Mouse (Mus musculus) layer of hippocampus, postnatal 10 days (tissue): Measurements from ENCODE around the gene Cfap157. TPM values are rescaled to one million over a fixed set of nuclear protein-coding genes. Genes with fewer than 3 reads are reported as not detected.
A peak's percentile ranks its signal among the peaks of the same experiment; 100 is the strongest.

Experiments used
- DNase-seq, 2 experiments: peaks; one replicate each; pipeline ENCODE4 v3.0.0; 2021; ENCODE audit warnings: low spot score in 2 of 2
- total RNA-seq, 2 experiments: library from RNA; stranded (reverse); gene quantifications; 2 replicates each; pipeline ENCODE4 v1.2.3; 2021

The Cfap157 gene
- total RNA-seq, 2 experiments from 2014 or later: 0.75 to 0.76 TPM

DNA sequence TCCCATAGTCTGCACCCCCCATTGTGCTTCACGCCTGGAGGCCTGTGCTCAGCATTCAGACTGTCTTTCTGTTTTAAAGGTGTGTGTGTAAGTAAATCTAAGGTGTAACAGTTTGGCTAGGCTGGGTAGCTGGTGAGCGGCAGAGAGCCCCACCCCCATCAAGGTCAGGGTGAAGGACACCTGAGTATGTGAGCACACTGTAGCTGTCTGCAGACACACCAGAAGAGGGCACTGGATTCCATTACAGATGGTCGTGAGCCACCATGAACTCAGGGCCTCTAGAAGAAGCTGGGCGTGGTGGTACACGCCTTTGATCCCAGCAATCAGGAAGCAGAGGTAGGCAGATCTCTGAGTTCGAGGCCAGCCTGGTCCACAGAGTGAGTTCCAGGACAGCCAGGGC lies 2.5 kb downstream of the Cfap157 start:
- no peak for DNase-seq

DNA sequence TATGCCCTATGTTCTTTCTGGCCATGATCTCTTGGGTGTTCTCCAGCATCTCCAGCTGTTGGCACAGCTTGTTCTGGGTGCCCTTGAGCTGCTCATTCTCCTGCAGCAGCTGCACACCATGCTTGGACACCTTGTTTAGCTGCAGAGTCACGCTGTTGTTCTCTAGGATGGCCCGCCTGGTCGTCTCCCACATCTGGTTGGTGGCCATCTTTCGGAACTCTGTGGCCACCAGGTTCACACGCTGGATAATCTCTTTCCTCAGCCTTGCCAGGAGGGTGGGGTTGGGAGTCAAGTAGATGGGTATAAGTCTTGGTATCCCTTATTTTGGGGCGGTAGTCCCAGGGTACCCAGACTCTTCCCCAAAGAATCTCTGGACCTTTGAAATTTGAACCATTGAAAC lies 4.5 kb downstream of the Cfap157 start:
- DNase-seq: no peak

DNA sequence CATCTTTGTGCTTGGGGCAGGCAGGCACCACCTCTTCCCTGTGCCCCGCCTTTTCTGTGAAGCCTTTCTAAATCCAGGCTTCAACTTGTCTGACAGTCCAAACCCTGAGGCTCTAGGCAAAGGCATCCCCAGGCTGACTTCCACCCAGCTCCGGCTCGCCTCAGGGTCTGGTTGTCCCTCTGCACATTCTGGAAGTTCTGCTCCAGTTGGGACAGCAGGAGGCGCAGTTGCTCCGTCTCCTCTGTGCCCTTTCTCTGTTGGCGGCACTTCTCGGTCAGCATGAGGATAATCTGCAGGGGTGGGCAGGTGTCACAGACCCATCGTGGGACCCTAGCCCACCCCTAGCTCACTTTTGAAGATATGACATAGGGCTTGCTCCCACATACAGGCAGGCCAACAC lies 5.1 kb downstream of the Cfap157 start:
- DNase-seq: peak; percentile 71 to 74

DNA sequence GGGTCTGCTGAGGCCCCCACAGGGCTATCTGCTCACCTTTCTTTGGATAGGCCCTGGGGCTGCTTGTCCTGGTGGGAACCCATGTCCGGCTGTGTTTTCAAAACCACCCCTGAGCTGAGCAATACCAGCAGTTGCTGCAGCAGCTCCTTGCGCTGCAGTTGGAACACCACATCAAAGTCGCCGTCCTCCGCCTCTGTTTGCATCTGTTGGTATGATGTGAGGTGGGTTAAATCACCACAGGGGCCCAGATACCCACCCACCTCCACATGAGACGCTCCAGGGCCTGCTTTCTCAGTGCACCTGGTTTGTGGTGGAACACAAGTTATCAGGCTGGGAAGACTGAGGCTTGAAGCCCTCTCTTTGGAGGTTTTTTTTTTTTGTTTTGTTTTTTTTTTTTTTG lies 6.1 kb downstream of the Cfap157 start:
- DNase-seq: no peak

DNA sequence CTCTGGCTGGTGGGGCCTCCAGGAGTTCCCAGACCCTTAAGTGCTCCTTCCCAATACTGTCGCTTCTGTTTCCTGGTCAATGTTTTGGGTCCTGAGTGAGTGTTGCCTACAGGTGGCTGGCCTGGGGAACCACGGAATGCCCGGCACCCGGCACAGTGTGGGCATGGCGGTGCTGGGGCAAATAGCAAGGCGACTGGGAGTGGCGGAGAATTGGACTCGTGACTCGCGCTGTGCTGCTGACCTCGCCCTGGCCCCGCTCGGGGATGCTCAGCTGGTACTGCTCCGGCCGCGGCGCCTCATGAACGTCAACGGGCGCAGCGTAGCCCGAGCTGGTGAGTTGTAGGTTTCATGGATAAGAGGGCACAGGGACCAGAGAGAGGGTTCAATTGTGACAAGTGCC lies 8.0 kb downstream of the Cfap157 start:
- DNase-seq: no peak

DNA sequence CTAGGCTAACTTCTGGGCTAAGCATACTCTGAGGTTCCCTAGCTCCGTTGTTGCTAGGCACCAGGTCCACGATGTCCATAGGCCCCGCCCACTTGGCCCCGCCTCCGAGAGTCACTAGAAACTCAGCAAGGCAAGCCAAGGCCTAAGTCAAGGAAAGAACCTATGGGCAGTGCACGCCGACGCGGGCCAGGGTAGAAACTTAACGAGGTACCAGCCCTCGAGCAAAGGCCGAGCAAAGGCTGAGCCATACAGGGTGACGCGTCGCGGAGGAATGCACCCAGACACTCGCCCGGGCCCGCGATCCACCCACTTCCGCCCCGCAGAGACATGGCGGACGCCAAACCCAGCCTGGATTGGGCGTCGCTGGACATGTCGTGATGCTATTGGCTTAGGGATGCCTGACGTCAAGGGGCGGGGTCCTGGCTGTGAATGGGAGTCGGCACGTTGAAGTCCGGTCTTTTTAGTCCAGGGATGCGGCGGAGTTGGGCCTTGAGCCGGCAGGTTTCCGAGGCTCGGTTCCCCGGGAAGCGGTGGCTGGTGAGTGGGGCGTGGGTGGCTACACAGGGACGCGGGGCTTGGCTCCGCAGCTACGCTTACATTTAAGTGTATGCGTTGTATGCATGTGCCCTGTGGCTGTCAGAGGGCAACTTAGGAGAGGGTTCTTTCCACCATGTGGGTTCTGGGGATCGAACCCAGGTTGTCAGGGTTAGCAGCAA lies 8.7 kb downstream of the Cfap157 start, which contains the start of the genes Ttc16 and Ptrh1:
TSS of gene Ttc16 (minus strand) at position 275 of the 716 bp plus-strand sequence.
TSS of gene Ptrh1 (plus strand) at position 428 of the 716 bp plus-strand sequence.
- peak; percentile 96 to 97 for DNase-seq

DNA sequence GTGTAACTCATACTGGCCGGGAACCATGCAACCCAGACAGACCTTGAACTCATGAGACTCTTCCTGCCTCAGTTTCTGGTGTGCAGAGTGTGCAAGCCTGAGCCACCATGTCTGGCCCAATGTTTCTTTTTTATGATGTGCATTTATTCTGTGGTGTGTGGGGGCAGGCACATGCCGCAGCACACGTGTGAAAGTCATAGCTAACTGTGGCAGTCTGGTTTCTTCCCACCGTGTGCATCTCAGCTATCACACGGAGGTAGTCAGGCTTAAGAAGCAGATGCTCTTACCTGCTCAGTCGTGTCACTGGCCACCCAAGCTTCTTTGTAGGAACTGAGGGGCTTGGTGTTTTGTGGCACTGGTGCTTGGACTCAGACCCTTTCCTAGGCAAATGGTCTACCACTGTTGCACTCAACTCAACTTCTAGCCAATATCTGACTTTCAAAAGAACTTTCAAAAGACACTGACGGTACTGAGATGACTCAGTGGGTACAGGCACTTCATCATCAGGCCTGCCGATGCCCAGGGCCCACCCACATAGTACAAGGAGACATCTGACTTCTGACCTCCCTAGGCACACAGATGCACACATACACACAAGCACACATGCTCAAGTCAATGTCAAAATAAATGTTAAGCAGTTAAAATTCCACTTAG lies 11.5 kb downstream of the Cfap157 start:
- DNase-seq: no peak

DNA sequence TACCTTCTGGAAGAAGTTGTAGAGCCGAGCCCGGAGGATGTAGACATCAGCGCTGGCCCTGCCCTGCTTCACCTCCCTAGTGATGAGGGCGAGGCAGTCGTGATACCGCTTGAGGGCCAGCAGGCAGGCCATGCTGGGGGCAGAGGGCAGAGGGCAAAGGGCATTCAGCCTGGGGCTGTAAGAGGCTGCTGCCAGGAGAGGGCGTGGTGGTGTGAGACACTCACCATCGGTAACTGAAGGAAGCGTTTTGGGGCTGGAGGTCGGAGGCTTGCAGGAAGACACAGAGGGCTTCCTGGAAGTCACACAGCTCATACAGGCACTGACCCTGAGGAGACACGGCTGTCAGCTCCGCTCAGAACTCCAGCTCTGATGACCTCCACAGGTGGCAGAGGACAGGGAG lies 12.3 kb downstream of the Cfap157 start:
- DNase-seq: no peak

DNA sequence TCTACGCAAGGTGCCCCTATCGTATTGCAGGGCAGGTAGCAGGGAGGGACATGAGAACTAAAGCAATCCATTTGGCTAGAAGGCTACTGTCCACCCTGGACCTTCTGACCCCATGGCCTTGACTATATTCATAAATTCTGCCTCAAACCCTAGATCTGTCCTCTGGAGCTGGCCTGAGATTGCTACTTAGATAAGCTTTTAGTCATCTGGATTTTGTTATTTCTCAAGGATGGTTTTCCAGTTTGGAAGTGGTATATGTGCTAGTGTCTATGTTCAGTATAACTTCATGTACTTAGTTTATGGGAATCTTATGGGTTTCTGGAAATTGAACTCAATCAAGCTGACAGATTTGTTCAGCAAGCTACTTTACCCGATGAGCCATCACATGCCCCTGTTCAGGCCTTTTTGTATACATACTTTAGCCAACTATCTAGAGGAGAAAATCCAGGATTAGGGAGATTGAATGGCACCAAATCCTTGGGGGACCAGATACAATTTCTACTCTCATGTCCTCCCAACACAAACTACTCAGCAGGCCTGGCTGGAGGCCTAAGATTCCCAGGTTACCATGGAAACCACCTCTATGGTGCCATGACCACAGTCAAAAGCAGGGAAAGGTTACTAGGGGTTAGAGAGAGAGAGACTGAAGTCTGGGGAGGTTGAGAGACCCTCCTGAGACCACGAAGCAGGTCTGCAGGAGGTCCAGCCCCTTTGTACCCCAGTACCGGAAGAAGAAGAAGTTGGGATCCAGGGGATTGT lies 14.7 kb downstream of the Cfap157 start:
- no peak for DNase-seq

DNA sequence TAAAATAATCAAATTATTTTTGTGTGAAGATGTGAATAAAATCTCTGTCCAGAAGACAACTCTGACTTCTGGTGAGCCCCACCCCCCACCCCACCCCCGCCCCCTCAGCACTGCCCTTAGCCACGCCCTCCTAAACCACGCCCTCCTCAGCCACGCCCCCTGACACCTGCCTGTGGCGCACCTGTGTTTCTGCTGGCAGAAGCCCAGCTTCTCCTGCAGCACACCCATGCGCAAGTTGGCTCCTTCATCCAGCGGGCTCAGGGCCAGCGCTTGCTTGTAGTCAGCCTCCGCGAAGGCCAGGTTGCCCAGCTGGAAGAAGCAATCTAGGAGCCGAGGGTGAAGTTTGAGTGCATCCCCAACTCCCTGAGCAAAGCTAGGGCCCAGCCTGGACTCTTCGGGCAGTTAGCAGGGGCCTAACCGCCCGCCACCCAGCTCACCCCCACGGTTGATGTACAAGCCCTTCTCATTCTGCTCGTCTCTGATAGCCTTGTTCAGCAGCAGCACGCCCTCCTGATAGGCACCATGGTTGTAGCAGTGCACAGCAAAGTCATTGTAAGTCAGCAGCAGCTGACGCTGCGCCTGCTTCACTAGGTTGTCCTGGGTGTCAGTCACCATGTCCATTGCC lies 15.5 kb downstream of the Cfap157 start:
- DNase-seq: no peak

DNA sequence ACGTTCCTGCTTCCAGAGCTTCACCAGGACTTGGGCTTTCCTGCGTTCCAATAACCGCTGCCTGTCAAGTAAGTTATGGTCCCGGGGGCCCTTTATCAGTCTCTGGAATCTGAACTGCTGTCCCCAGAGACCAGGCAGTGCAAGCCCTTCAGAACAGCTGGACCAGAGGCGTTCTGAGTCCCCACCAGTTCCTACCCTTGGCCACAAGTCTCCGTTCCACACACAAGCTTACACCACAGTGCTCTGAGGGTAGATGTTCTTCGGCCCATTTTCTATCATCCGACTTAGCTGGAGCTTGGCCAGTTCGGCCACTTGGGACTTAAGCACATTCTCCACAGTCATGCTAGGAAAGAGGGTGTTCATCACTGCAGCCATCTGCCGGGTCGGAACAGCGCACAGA lies 17.0 kb downstream of the Cfap157 start:
- no peak for DNase-seq

DNA sequence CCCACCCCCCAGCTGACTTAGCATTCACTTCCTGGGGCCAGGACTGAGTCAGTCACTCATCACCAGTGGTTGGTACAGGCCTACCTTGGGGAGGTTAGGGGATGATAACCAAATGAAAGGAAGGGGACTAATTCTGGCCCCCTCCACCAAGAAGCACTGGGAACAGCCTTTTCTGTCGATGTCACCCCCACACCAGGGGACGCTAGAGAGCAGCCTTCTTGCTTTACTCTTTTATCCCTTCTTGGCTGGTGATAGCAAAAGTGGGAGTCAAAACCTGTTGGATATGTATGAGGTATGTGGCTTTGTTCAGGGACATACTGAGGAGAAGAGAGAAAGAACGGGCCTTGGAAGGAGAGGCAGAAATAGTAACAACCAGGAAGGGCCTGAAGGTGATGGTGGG lies 20.9 kb downstream of the Cfap157 start:
- no peak for DNase-seq

DNA sequence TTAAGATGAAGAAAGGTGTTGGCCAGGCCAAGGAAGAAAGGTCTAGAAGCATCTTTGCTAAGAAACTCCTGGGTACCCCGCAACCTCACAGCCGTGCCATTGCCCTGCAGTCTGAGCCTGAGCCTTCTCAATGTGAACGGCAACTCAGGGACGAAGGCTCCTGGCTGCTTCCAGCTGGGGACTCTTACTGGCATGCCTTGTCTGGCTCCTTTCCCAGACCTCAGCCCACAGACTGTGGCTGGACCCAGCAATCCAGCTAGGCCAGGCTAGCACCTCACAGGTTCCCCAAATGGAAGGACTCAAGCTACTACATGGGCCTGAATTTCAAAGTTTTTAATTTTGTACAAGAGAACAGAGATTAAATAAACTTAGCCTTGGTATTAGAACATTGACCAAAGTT lies 22.4 kb downstream of the Cfap157 start:
- DNase-seq: no peak

DNA sequence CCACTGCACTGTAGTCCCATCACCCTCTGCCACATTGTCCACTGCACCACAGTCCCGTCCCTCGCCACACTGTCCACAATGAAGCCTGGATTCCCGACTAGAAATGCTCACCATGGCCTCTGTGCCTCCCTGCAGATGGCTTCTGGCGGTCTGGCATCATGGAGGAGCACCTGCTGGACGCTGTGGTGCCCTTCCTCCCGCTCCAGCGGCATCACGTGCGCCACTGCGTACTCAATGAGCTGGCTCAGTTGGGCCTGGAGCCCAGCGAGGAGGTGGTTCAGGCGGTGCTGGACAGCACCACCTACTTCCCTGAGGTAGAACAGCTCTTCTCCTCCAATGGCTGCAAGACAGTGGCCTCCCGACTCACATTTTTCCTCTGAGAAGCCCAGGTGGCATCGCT lies 22.9 kb downstream of the Cfap157 start:
- DNase-seq: no peak

DNA sequence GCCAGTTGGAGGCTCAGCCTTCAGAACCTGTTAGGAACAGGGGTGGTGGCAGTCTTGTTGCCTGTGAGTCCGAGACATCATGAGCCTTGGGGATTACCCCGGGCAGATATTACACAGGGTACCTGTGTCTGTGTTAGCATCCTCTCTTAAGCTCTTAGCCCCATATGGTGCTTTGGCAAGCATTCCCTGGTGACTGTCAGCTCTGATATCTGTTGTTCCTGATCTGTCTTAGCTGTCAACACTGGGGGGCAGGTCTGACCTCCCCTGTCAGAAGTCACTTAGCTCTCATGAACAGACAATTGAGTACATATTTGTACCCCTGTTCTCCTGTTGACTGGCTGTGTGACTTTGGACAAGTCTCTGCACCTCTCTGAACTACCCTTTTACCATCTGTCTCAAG lies 25.2 kb downstream of the Cfap157 start:
- DNase-seq: no peak

DNA sequence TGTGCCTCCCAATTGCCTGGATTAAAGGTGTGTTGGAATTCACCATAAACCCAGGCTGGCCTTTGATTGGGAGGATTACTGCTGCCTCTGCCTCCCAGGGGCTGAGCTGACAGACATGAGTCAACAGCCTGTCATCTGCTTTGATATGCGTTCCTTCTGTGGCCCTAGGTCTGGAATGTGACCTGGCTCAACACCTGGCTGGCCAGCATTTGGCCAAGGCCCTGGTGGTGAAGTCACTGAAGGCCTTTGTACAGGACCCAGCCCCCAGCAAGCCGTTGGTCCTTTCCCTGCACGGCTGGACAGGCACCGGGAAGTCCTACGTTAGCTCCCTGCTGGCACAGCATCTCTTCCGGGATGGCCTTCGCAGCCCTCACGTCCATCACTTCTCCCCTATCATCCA lies 25.7 kb downstream of the Cfap157 start:
- no peak for DNase-seq

DNA sequence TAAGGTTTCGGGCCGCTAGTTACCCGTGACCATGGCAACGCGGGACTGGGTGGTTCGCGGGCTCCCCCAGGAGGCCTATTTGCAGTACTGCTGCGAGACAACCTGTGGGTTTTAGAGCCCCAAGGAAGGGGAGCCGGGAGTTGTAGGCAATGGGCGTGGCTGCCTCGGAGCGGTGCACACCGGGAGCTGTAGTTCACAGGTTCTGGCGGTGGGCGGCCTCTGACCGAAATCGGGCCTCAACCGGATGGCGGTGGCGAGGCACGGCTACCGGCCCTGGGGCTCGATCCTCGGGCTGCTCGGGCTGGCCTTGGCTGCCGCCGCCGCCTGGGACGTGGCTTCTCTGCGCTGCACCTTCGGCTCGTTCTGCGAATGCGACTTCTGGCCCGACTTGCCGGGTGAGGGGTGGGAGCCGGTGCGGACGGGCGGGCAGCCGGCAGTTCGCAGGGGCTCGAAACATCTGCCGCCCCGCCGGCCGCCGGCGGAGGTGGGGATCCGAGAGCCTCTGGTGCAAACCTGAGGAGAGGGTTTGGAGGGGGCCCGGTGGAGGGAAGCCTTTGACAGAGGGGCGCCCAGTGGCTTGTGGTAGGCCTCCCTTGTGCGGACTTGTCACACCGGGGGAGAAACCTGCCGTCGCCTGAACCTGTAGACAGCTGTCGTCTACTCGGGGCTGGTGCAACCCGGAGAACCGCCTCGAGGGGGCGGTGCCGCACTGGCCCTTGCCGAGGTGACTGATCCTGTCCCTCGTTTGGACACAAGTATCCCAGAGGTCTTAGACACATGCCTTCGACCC lies 27.0 kb downstream of the Cfap157 start, which contains the start of gene Tor2a:
TSS of gene Tor2a (plus strand) at position 179 of the 790 bp plus-strand sequence.
- DNase-seq: peak; percentile 97

DNA sequence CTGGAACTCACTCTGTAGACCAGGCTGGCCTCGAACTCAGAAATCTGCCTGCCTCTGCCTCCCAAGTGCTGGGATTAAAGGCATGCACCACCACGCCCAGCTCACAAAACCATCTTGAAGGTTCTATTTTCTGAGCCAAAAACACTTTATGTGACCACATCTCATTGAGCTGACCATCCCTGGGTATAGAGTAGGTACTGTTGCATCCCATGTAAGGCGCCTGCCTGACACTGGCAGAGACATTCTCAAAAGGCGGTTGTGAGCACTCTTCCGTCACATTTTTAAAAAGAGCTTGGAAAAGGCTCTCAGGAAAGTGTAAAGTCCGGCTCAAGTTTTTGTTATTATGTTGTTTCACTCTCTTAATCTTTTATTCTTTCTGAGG lies 27.6 kb downstream of the Cfap157 start:
- no peak for DNase-seq

DNA sequence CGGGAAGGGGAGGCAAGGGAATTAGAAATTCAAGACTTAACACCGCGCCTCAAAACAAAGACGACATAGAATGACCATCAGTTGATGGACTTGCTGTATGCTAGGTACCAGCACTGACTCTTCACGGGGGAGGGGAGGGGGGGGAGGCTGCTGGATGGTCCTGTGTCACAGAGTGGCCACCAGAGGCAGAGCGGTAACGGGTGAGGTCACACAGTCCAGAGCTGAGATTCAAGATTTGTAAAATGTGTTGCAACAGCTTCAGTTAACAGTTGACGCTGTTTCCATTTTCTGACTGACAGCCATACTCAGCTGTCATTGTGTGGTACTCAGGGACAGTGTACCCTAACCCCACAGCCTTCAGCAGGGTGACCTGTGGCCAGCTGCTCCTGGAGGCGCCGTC lies 32.0 kb downstream of the Cfap157 start:
- no peak for DNase-seq

DNA sequence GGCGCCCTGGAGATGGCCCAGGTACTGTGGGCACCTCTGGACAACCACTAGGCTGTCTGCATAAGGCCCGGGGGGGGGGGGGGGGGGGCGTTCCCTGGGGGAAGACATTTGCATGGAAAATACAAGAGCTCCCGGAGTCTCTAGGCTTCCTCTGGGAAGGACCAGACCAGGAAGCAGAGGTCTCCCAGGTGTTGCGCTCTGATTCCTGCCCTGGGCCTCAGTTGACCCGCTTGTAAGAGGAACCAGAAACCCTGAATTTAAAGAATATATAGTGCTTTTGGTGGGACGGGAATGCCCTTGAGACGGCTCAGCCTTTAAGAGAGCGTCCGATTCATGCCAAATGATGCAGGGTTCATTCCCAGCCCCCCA lies 32.6 kb downstream of the Cfap157 start:
- no peak for DNase-seq
